Mouse (Mus musculus) hindbrain, embryonic 12.5 days (tissue): ENCODE data around the gene Ndufb4. TPM values are rescaled to one million over a fixed set of nuclear protein-coding genes. Genes with fewer than 3 reads are reported as not detected.

Source experiments
- ATAC-seq: fragments of 200-750 bp; cut with Nextera tagmentation; 2 replicates; pipeline ENCODE4 v1.8.0; 2017; ENCODE audit warnings: moderate TSS enrichment; ENCODE audit not compliant: low FRiP score
- H3K27ac ChIP-seq: fragments of 300-500 bp; sonication (generic); 2 replicates; pipeline ENCODE4 v1.5.1; 2016; ENCODE audit warnings: mild to moderate bottlenecking
- H3K27me3 ChIP-seq: fragments of 300-500 bp; sonication (generic); 2 replicates; pipeline ENCODE4 v1.6.1; 2016; ENCODE audit warnings: mild to moderate bottlenecking
- H3K36me3 ChIP-seq: fragments of 300-500 bp; sonication (generic); 2 replicates; pipeline ENCODE4 v1.6.1; 2016; ENCODE audit warnings: mild to moderate bottlenecking
- H3K4me1 ChIP-seq: fragments of 300-500 bp; sonication (generic); 2 replicates; pipeline ENCODE4 v1.6.1; 2016
- H3K4me2 ChIP-seq: fragments of 300-500 bp; sonication (generic); replicated peaks from 2 replicates; pipeline ENCODE4 v1.6.1; 2016; ENCODE audit warnings: mild to moderate bottlenecking
- H3K4me3 ChIP-seq: fragments of 300-500 bp; sonication (generic); 2 replicates; pipeline ENCODE4 v1.5.1; 2016; ENCODE audit warnings: mild to moderate bottlenecking
- H3K9ac ChIP-seq: fragments of 300-500 bp; sonication (generic); 2 replicates; pipeline ENCODE4 v1.6.1; 2016; ENCODE audit warnings: mild to moderate bottlenecking, moderate library complexity
- H3K9me3 ChIP-seq: fragments of 300-500 bp; sonication (generic); replicated peaks from 2 replicates; pipeline ENCODE4 v1.6.1; 2016; ENCODE audit warnings: mild to moderate bottlenecking
- WGBS: fragments of 180-500 bp; shearing (Covaris S2); methylation state at CpG from one replicate; pipeline ENCODE4 v1.1.7; 2016; 5-methylcytosine and 5-hydroxymethylcytosine counted together
- polyA plus RNA-seq: library from polyadenylated mRNA; unstranded; fragments of >200 nt; fragmentation: Nextera tagmentation; extraction: Ambion mirVana; gene quantifications from 2 replicates; pipeline ENCODE4 v1.2.1, GENCODE M21; 2016

The Ndufb4 gene
- polyA plus RNA-seq, 1 experiment from 2014 or later, result 61.0 TPM

DNA sequence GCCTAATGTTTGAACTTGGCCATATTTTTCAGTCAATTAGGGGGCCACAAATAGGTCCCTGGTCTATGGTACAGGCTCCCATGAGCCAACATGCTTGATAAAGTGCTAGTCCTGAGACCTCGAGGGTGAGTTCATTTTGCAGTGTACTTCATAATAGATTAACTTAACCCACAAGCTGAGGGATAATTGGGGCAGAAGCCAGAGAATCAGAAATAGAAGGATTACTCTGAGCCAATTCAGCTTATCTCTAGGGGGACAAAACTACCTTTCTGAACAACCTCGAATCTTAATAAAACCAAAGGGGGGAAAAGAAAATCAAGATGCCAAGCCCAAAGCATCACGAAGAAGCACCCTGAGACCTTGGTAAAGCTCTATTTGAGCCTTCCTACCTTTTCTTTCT, 31.9 kb downstream of the Ndufb4 start:
- Histone ChIP-seq H3K9me3 (no peaks in the 10 kb centered on the region), H3K36me3 (no peaks in the 10 kb centered on the region), H3K4me1 (peaks cover 5% of the 10 kb centered on the region), H3K27me3 (no peaks in the 10 kb centered on the region), H3K27ac (no peak overlapping the region), H3K4me2 (no peak overlapping the region), H3K9ac (no peak overlapping the region), H3K4me3 (no peak overlapping the region)
- ATAC-seq, result no peak
- 80% methylated on average over 3 of the region's 3 CpGs for WGBS

DNA sequence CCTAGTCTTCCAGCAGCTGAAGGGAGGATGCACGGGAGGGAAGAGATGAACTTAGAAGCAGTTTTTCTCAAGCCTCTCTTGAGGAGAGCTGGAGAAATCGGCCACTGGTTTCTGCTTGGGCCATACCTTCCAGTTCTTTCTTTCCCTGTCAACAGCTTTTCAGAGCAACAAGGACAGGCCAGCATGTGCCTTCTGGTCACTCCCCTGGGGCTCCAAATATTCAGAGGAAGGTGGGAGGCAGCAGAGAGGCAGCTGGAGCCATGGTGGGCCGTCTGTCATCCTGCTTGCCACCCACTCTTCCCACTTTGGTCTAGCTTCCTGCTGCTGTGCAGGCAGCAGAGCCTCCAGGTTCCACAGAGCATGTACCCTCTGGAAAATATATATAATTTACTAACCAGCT, 36.6 kb downstream of the Ndufb4 start:
- H3K27me3 ChIP-seq, result no peaks in the 10 kb centered on the region
- peaks cover 9% of the 10 kb centered on the region for H3K4me1 ChIP-seq
- no peaks in the 10 kb centered on the region for H3K9me3 ChIP-seq
- WGBS, result 19% methylated on average over 3 of the region's 3 CpGs
- no peak for ATAC-seq
- no peak overlapping the region for H3K4me2 ChIP-seq
- no peaks in the 10 kb centered on the region for H3K36me3 ChIP-seq
- peak overlapping the region; percentile 46 for H3K27ac ChIP-seq
- no peak overlapping the region for H3K4me3 ChIP-seq
- no peak overlapping the region for H3K9ac ChIP-seq

DNA sequence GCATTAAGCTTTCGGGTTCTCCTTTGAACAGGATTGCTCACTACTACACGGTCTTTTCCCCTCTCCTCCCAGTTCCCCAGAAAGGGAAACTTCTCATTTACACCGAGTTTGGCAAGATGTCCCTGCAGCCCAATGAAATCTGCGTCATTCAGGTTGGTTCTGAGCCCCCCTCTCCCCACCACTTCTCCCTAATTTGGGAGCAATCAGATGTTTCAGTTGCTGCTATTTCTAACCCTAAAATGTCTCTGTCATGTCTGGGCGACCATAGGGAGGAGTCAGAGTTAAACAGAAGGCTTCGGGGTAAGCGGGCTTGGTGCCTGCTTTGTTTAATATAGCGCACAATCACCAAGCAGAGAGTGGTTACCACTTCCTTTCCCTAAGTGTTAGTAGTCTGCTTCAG, 38.1 kb downstream of the Ndufb4 start:
- peaks cover 9% of the 10 kb centered on the region for H3K4me1 ChIP-seq
- 78% methylated on average over 8 of the region's 8 CpGs for WGBS
- H3K27me3 ChIP-seq, result no peaks in the 10 kb centered on the region
- no peak for ATAC-seq
- no peak overlapping the region for H3K4me3 ChIP-seq
- no peaks in the 10 kb centered on the region for H3K36me3 ChIP-seq
- H3K9me3 ChIP-seq, result no peaks in the 10 kb centered on the region
- H3K4me2 ChIP-seq, result no peak overlapping the region
- no peak overlapping the region for H3K9ac ChIP-seq
- H3K27ac ChIP-seq, result no peak overlapping the region

DNA sequence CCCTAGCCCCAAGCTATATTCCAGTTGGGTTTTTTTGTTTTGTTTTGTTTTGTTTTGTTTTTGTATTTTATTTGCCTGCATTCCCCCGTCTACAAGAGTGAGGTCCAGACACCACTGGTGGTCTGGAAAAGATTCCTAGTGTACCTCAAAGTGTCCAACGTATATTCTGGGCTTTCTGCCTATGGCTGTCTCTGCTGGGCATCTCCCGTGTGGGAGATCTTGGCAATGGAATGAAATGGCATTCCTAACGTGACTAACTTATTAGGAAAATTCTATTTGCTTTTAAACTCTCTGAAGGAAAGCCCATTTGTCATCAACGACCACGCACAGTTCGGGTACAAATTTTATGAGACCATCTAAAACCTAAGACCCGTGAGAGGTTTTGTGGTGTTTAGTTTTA, 38.8 kb downstream of the Ndufb4 start:
- Histone ChIP-seq H3K27me3 (no peaks in the 10 kb centered on the region), H3K4me3 (no peak overlapping the region), H3K27ac (no peak overlapping the region), H3K9me3 (no peaks in the 10 kb centered on the region), H3K36me3 (no peaks in the 10 kb centered on the region), H3K9ac (no peak overlapping the region), H3K4me1 (peaks cover 9% of the 10 kb centered on the region), H3K4me2 (no peak overlapping the region)
- no peak for ATAC-seq
- 82% methylated on average over 8 of the region's 8 CpGs for WGBS

DNA sequence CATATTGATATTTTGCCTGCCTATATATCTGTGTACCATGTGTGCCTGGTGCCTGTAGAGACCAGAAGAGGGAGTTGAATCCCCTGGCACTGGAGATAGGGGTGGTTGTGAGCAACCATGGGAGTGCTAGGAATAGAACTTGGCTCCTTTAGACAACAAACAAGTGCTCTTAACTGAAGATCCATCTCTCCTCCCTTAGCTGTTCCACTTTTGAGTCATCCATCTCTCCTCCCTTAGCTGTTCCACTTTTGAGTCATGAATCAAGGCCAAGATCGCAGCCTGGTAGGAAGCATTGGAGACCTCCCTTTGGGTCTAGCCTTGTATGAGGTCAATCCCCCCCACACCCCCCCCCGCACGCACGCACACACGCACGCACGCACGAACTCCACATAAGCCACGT, 39.7 kb downstream of the Ndufb4 start:
- WGBS, result 89% methylated on average over 9 of the region's 9 CpGs
- Histone ChIP-seq H3K4me1 (peaks cover 17% of the 10 kb centered on the region), H3K27ac (no peak overlapping the region), H3K27me3 (no peaks in the 10 kb centered on the region), H3K4me2 (no peak overlapping the region), H3K9me3 (no peaks in the 10 kb centered on the region), H3K9ac (no peak overlapping the region), H3K4me3 (no peak overlapping the region), H3K36me3 (no peaks in the 10 kb centered on the region)
- ATAC-seq, result no peak

DNA sequence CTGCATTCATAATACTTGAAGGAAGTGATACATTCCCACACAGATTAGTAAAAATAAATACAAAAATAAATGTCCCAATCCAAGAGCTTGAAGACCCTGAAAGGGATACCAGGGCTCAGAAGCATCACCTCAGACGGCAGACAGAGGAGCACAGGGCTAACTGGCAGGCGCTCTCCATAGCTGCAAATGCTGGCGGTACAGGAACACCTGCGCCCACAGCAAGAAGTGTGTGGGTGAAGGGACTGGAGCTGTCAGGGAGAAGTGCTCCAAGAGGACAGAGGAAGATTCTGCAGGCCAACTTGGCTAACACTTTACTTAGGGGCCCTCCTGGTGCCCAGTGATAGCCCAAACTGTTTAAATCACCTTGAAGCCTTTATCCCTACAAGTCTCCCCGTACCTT, 42.2 kb downstream of the Ndufb4 start:
- ATAC-seq, result no peak
- H3K9ac ChIP-seq, result no peak overlapping the region
- H3K27me3 ChIP-seq, result no peaks in the 10 kb centered on the region
- WGBS, result 91% methylated on average over 5 of the region's 5 CpGs
- no peak overlapping the region for H3K27ac ChIP-seq
- H3K4me3 ChIP-seq, result no peak overlapping the region
- H3K4me2 ChIP-seq, result no peak overlapping the region
- peaks cover 13% of the 10 kb centered on the region for H3K4me1 ChIP-seq
- H3K36me3 ChIP-seq, result no peaks in the 10 kb centered on the region
- H3K9me3 ChIP-seq, result no peaks in the 10 kb centered on the region

DNA sequence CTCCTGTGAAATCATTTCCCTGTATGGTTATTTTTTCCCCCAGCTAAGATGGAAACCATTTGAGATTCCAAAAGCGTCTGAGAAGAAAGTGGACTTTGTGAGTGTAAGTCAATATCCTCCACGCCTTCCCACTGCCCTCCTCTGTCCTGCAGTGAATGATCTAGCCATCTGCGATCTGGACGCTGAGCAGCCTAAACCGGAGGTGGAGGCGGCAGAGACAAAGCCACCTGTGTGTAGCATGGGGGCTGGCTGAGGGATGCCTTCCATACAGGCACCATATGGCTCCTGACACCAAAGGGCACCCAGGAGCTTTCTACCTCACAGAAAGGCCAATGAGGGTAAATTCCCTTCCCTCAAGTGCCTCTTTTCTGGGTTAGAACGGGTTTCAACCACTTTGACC, 43.2 kb downstream of the Ndufb4 start:
- ATAC-seq, result no peak
- H3K4me2 ChIP-seq, result no peak overlapping the region
- WGBS, result 64% methylated on average over 7 of the region's 7 CpGs
- H3K4me3 ChIP-seq, result no peak overlapping the region
- no peaks in the 10 kb centered on the region for H3K36me3 ChIP-seq
- H3K27ac ChIP-seq, result no peak overlapping the region
- H3K9me3 ChIP-seq, result no peaks in the 10 kb centered on the region
- no peaks in the 10 kb centered on the region for H3K27me3 ChIP-seq
- H3K4me1 ChIP-seq, result peaks cover 13% of the 10 kb centered on the region
- H3K9ac ChIP-seq, result no peak overlapping the region

DNA sequence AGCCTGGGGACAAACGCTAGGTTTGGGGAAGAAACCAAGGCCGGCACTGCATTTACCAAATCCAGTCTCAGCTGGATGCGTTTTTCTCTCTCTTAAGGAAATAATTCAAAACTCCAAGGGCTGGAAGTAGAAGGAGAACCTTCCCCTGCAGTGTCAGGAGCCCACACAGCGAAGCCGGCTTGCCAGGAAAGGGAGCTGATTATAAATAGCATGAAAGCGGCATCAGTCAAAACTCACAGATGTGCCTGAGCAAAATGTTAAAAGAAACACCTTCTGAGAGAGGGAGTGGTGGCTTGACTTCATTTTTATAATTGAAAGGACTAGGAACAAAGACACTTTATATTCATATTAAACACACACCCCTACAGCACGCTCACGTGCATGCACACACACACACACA, 43.9 kb downstream of the Ndufb4 start:
- H3K9me3 ChIP-seq, result no peaks in the 10 kb centered on the region
- no peak overlapping the region for H3K9ac ChIP-seq
- 76% methylated on average over 8 of the region's 8 CpGs for WGBS
- peaks cover 13% of the 10 kb centered on the region for H3K4me1 ChIP-seq
- H3K36me3 ChIP-seq, result no peaks in the 10 kb centered on the region
- H3K4me3 ChIP-seq, result no peak overlapping the region
- H3K27me3 ChIP-seq, result no peaks in the 10 kb centered on the region
- no peak overlapping the region for H3K4me2 ChIP-seq
- ATAC-seq, result no peak
- no peak overlapping the region for H3K27ac ChIP-seq

DNA sequence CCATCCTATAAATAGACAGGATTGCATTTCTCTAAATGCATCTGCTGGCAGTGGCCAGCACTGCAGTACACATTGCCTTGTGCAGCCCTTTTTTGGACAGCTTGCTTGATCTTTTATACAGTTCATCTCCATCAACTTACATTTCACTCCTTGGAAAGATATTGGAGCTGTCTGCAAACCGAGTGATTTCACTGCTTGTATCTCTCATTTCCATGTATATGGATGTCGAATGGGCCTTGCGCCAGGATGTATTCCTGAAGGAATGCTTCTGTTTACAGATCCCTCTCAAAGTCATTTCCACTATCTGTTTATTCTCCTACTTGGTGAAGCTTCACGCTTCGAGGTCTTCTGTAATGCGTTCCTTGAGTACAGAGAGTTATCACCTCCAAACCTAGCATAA, 50.0 kb downstream of the Ndufb4 start:
- WGBS, result 90% methylated on average over 6 of the region's 6 CpGs
- Histone ChIP-seq H3K9me3 (no peaks in the 10 kb centered on the region), H3K27me3 (no peaks in the 10 kb centered on the region), H3K27ac (no peak overlapping the region), H3K4me2 (no peak overlapping the region), H3K4me1 (0 out of 2 replicates have a peak, but pooled peaks cover 5% of the 10 kb centered on the region), H3K4me3 (no peak overlapping the region), H3K36me3 (no peaks in the 10 kb centered on the region), H3K9ac (no peak overlapping the region)
- ATAC-seq, result no peak

DNA sequence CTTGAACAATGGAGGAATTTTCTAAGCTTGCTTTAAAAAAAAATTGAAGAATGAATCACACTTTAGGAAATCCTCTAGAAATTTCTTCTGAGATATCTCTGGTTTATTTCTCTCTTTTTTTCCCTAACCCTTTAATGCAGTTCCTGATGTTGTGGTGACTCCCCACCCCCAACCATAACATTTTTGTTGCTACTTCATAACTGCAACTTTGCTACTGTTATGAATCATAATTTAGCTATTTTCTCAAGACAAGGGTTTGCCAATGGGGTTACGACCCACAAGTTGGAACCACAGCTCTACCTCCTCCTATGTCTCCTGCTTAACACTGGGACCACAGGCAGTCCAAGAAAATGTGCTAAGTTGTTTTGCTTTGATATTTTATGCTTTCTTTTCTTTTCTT, 50.8 kb downstream of the Ndufb4 start:
- ATAC-seq, result no peak
- WGBS, result 92% methylated on average over 1 of the region's 1 CpGs
- H3K36me3 ChIP-seq, result no peaks in the 10 kb centered on the region

DNA sequence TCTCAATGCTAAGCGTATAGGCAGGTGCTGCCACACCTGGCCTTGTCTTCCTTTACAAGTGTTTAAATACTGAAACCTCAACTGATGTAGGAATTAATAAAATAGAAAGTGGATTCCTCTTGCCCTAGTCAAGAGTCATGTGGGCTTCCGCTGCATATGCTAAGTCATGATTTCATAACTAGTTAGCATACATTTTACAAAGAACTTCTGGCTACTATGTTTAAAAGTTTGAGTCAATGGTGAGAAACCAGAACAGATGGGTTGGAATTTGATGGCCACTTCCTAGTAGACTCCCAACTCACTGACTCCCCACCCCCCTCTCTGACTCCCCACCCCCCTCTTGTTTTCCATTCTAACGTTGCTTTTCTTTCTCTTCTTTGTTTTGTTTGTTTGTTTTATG, 54.9 kb downstream of the Ndufb4 start:
- ATAC-seq, result no peak
- Histone ChIP-seq H3K4me1 (no peaks in the 10 kb centered on the region), H3K27ac (no peak overlapping the region), H3K4me3 (no peak overlapping the region), H3K36me3 (no peaks in the 10 kb centered on the region), H3K27me3 (no peaks in the 10 kb centered on the region), H3K4me2 (no peak overlapping the region), H3K9ac (no peak overlapping the region), H3K9me3 (no peaks in the 10 kb centered on the region)
- WGBS, result 82% methylated on average over 3 of the region's 3 CpGs

More for the DNA sequence above, 50.8 kb downstream of the Ndufb4 start:
- no peak overlapping the region for H3K9ac ChIP-seq
- no peak overlapping the region for H3K4me3 ChIP-seq
- H3K9me3 ChIP-seq, result no peaks in the 10 kb centered on the region
- H3K27me3 ChIP-seq, result no peaks in the 10 kb centered on the region
- no peaks in the 10 kb centered on the region for H3K4me1 ChIP-seq
- no peak overlapping the region for H3K27ac ChIP-seq
- no peak overlapping the region for H3K4me2 ChIP-seq

DNA sequence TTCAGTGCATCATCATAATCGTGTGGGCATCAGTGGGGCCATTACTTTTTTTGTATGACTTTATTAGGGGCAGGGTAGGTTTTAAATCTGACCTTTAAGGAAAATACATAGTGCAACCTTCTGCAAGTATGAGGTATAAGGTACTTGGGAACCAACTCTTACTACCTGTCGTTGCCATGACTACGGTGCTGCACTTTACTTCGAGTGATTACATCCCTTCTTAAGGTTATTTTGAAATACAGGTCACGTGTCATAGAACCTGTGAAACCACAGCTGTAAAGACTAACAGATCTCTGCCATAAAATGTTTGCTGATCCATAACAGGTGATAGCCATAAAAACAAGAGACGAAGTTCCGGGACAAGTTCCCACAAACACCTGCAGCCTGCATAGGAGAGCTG, 55.8 kb downstream of the Ndufb4 start:
- no peak overlapping the region for H3K9ac ChIP-seq
- H3K4me3 ChIP-seq, result no peak overlapping the region
- H3K27ac ChIP-seq, result no peak overlapping the region
- WGBS, result 94% methylated on average over 7 of the region's 7 CpGs
- H3K36me3 ChIP-seq, result no peaks in the 10 kb centered on the region
- no peak overlapping the region for H3K4me2 ChIP-seq
- ATAC-seq, result no peak
- H3K9me3 ChIP-seq, result no peaks in the 10 kb centered on the region
- no peaks in the 10 kb centered on the region for H3K27me3 ChIP-seq
- no peaks in the 10 kb centered on the region for H3K4me1 ChIP-seq

DNA sequence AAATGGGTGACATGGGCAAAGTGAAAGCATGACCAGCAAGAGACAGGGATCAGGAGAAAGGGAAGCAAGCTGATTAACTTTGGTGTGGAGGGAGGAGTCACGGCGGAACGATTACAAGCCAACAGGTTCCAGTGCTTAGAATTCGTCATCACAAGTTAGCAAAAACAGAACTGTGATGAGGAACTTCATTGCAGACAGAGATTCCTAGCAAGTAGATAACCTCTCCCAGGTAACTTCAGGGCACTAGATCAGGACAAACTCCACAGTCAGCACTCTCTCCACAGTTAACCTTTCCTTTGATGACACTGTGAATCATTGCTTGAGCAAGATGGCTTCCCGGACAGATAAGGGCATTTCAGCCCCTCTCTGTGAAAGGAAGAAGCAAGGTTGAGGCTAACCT, 56.8 kb downstream of the Ndufb4 start:
- WGBS, result 76% methylated on average over 5 of the region's 5 CpGs
- no peaks in the 10 kb centered on the region for H3K9me3 ChIP-seq
- no peak for ATAC-seq
- no peak overlapping the region for H3K4me3 ChIP-seq
- H3K9ac ChIP-seq, result no peak overlapping the region
- no peak overlapping the region for H3K4me2 ChIP-seq
- no peaks in the 10 kb centered on the region for H3K36me3 ChIP-seq
- H3K27me3 ChIP-seq, result no peaks in the 10 kb centered on the region
- H3K27ac ChIP-seq, result no peak overlapping the region
- H3K4me1 ChIP-seq, result no peaks in the 10 kb centered on the region
